Mouse (Mus musculus): Measurements from ENCODE around the gene Chd3. TPM values are rescaled to one million over a fixed set of nuclear protein-coding genes. Genes with fewer than 3 reads are reported as not detected.
A peak's percentile ranks its signal among the peaks of the same experiment; 100 is the strongest.

Chd3 gene
- polyA plus RNA-seq, 1 experiment from 2014 or later, result 68.0 TPM

DNA sequence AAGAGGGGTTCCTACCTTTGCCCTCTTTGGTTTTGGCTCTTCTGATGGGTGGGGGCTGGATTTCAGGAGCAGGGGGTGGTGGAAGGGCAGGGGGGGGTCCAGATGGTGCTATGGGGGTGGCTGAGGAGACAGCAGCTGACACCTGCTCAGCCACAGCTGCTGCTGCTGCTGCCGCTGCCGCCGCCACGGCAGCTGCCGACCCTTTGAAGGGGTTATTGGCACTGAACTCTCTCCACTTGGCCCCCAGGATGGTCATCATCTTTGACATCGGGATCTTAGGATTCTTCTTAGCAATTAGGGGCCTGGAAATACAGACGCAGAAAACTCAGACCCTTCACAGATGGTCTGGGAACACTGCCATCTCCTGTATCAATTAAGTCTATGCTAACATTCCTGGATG, 7.2 kb downstream of the Chd3 start:
- Histone ChIP-seq H3K27ac (ENCODE audit: low read depth, low read length) (no peak overlapping the region), H3K9ac (ENCODE audit: low read depth, low read length) (no peak overlapping the region), H3K4me1 (ENCODE audit: control insufficient read depth, insufficient read depth, low read depth, low read length) (peaks cover 22% of the 10 kb centered on the region), H3K4me3 (ENCODE audit: low read length) (no peak overlapping the region), H3K4me2 (ENCODE audit: low read length) (no peak overlapping the region), H3K9me3 (ENCODE audit: control insufficient read depth, low read length) (no peaks in the 10 kb centered on the region), H3K27me3 (replicated peaks; ENCODE audit: control insufficient read depth, insufficient read depth, low read length) (no peaks in the 10 kb centered on the region), H3K36me3 (ENCODE audit: control insufficient read depth, insufficient read depth, low read length) (peaks cover 55% of the 10 kb centered on the region)
- no peak for ATAC-seq
- WGBS, result 58% methylated on average over 7 of the region's 7 CpGs

DNA sequence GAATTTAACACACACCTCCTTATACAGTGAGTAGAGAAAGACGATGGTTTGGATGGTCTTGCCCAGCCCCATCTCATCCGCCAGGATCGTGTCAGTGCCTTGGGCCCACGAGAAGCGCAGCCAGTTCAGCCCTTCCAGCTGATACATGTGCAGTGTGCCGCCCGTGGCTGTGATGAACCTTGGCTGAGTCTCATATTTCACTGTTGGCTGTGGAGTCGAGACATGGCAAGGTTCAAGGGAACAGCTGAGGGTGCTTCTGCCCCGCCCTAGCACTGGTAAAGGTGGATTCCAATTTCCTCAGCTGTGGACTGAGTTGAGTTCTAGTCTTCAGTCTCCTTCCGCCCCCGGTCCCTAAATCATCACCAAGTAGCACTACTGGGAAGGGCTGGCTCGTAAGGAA, 11.5 kb downstream of the Chd3 start:
- ATAC-seq, result no peak

DNA sequence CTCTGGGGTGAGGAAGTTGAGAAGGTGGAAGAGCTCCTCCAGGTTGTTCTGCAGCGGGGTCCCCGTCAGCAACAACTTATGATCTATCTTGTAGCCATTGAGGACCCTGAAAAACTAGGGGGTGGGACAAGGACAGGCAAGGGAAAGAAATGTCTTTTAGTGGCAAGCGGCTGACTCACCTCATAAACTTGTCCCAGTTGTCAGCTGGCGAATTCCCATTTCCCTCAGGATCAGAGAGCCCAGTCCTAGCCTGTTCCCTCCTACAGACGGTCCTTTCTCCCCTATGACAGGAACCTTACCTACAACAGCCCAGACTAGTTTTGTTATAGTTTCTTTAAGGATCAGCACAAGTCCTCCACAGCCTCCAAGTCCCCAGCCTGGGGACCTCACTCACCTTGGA, 12.7 kb downstream of the Chd3 start:
- no peaks in the 10 kb centered on the region for H3K9me3 ChIP-seq (ENCODE audit: control insufficient read depth, low read length)
- peaks cover 81% of the 10 kb centered on the region for H3K36me3 ChIP-seq (ENCODE audit: control insufficient read depth, insufficient read depth, low read length)
- no peak overlapping the region for H3K9ac ChIP-seq (ENCODE audit: low read depth, low read length)
- H3K4me2 ChIP-seq (ENCODE audit: low read length), result no peak overlapping the region
- no peak overlapping the region for H3K4me3 ChIP-seq (ENCODE audit: low read length)
- WGBS, result 95% methylated on average over 5 of the region's 5 CpGs
- H3K4me1 ChIP-seq (ENCODE audit: control insufficient read depth, insufficient read depth, low read depth, low read length), result no peaks in the 10 kb centered on the region
- H3K27ac ChIP-seq (ENCODE audit: low read depth, low read length), result no peak overlapping the region
- no peaks in the 10 kb centered on the region for H3K27me3 ChIP-seq (replicated peaks; ENCODE audit: control insufficient read depth, insufficient read depth, low read length)
- no peak for ATAC-seq

More for the DNA sequence above, 11.5 kb downstream of the Chd3 start:
- WGBS, result 90% methylated on average over 12 of the region's 12 CpGs
- H3K4me2 ChIP-seq (ENCODE audit: low read length), result no peak overlapping the region
- H3K9ac ChIP-seq (ENCODE audit: low read depth, low read length), result no peak overlapping the region
- H3K9me3 ChIP-seq (ENCODE audit: control insufficient read depth, low read length), result no peaks in the 10 kb centered on the region
- H3K27ac ChIP-seq (ENCODE audit: low read depth, low read length), result no peak overlapping the region
- H3K36me3 ChIP-seq (ENCODE audit: control insufficient read depth, insufficient read depth, low read length), result peaks cover 86% of the 10 kb centered on the region
- H3K4me3 ChIP-seq (ENCODE audit: low read length), result no peak overlapping the region
- H3K27me3 ChIP-seq (replicated peaks; ENCODE audit: control insufficient read depth, insufficient read depth, low read length), result no peaks in the 10 kb centered on the region
- H3K4me1 ChIP-seq (ENCODE audit: control insufficient read depth, insufficient read depth, low read depth, low read length), result no peaks in the 10 kb centered on the region

- H3K9ac ChIP-seq (ENCODE audit: low read depth, low read length), result no peak overlapping the region
- no peak overlapping the region for H3K27ac ChIP-seq (ENCODE audit: low read depth, low read length)
- no peak for ATAC-seq
- H3K4me3 ChIP-seq (ENCODE audit: low read length), result no peak overlapping the region
- no peaks in the 10 kb centered on the region for H3K27me3 ChIP-seq (replicated peaks; ENCODE audit: control insufficient read depth, insufficient read depth, low read length)
- no peaks in the 10 kb centered on the region for H3K9me3 ChIP-seq (ENCODE audit: control insufficient read depth, low read length)
- H3K36me3 ChIP-seq (ENCODE audit: control insufficient read depth, insufficient read depth, low read length), result peaks cover 51% of the 10 kb centered on the region
- peaks cover 7% of the 10 kb centered on the region for H3K4me1 ChIP-seq (ENCODE audit: control insufficient read depth, insufficient read depth, low read depth, low read length)
- WGBS, result 87% methylated on average over 25 of the region's 26 CpGs
- H3K4me2 ChIP-seq (ENCODE audit: low read length), result no peak overlapping the region
Measured at GRCm38 (mm10) chr11:69346441-69346840, 22.8 kb downstream of the Chd3 start.

GRCm38 (mm10) chr11:69340161-69341131, 28.8 kb downstream of the Chd3 start, which contains the start of gene Rnf227:
TSS of gene Rnf227 (plus strand) at chr11:69340461.
- Histone ChIP-seq H3K27ac (ENCODE audit: low read depth, low read length) (peak within 1 kb of the TSS; percentile 96), H3K27me3 (replicated peaks; ENCODE audit: control insufficient read depth, insufficient read depth, low read length) (no peaks in the 10 kb centered on the region), H3K4me1 (ENCODE audit: control insufficient read depth, insufficient read depth, low read depth, low read length) (peaks cover 18% of the 10 kb centered on the region), H3K4me3 (ENCODE audit: low read length) (peak within 1 kb of the TSS; percentile 73), H3K4me2 (ENCODE audit: low read length) (peak within 1 kb of the TSS; percentile 77), H3K9me3 (ENCODE audit: control insufficient read depth, low read length) (no peaks in the 10 kb centered on the region), H3K36me3 (ENCODE audit: control insufficient read depth, insufficient read depth, low read length) (peaks cover 16% of the 10 kb centered on the region), H3K9ac (ENCODE audit: low read depth, low read length) (peak within 1 kb of the TSS; percentile 88)
- ATAC-seq, result peak; percentile 91
- 1% methylated on average over 87 of the region's 99 CpGs for WGBS

DNA sequence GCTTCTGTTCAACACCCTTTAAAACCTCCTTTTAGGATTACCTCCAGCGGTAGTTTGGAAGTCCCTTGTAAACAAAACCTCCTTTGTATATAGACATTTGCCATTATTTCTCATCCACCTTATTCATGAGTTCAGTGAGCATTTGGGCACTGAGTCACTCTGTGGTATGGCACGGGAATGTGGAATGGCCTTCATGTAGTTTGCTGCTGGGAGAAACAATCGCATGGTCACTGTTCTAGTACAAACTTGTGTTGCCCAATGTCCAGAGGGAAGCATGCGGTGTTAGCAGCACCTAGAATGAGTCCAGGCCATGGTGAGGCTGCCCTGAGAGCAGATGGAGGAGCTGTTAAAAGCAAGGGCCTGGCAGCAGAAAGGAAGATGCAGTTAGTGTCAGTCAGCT, 34.4 kb downstream of the Chd3 start:
- Histone ChIP-seq H3K4me3 (ENCODE audit: low read length) (no peak overlapping the region), H3K27me3 (replicated peaks; ENCODE audit: control insufficient read depth, insufficient read depth, low read length) (no peaks in the 10 kb centered on the region), H3K4me1 (ENCODE audit: control insufficient read depth, insufficient read depth, low read depth, low read length) (peaks cover 12% of the 10 kb centered on the region), H3K4me2 (ENCODE audit: low read length) (no peak overlapping the region), H3K9me3 (ENCODE audit: control insufficient read depth, low read length) (no peaks in the 10 kb centered on the region), H3K9ac (ENCODE audit: low read depth, low read length) (no peak overlapping the region), H3K36me3 (ENCODE audit: control insufficient read depth, insufficient read depth, low read length) (no peaks in the 10 kb centered on the region), H3K27ac (ENCODE audit: low read depth, low read length) (no peak overlapping the region)
- 77% methylated on average over 4 of the region's 4 CpGs for WGBS
- no peak for ATAC-seq

DNA sequence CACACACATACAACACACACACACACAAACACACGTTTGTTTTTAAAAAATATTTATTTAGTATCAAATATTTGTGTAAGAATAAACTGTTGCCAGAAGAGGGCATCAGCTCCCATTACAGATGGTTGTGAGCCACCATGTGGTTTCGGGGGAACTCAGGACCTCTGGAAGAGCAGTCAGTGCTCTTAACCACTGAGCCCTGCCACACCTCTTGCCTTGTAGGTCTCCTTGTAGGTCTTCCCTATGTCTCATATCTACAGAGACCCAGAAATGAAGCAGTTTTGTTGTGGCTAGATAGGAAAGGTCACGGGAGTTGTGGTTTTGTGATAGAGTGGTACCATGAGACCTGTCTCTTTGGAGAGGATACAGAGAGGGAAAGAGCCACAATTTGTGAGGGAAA, 35.3 kb downstream of the Chd3 start:
- Histone ChIP-seq H3K4me1 (ENCODE audit: control insufficient read depth, insufficient read depth, low read depth, low read length) (peaks cover 11% of the 10 kb centered on the region), H3K4me3 (ENCODE audit: low read length) (no peak overlapping the region), H3K9me3 (ENCODE audit: control insufficient read depth, low read length) (no peaks in the 10 kb centered on the region), H3K9ac (ENCODE audit: low read depth, low read length) (no peak overlapping the region), H3K36me3 (ENCODE audit: control insufficient read depth, insufficient read depth, low read length) (no peaks in the 10 kb centered on the region), H3K27ac (ENCODE audit: low read depth, low read length) (no peak overlapping the region), H3K27me3 (replicated peaks; ENCODE audit: control insufficient read depth, insufficient read depth, low read length) (no peaks in the 10 kb centered on the region), H3K4me2 (ENCODE audit: low read length) (no peak overlapping the region)
- 60% methylated on average over 3 of the region's 3 CpGs for WGBS
- no peak for ATAC-seq

- Histone ChIP-seq H3K36me3 (ENCODE audit: control insufficient read depth, insufficient read depth, low read length) (no peaks in the 10 kb centered on the region), H3K27me3 (replicated peaks; ENCODE audit: control insufficient read depth, insufficient read depth, low read length) (no peaks in the 10 kb centered on the region), H3K27ac (ENCODE audit: low read depth, low read length) (0 out of 2 replicates have a peak overlapping the region, but pooled peaks have one; percentile 78), H3K9me3 (ENCODE audit: control insufficient read depth, low read length) (no peaks in the 10 kb centered on the region), H3K4me3 (ENCODE audit: low read length) (no peak overlapping the region), H3K4me2 (ENCODE audit: low read length) (peak overlapping the region; percentile 70), H3K9ac (ENCODE audit: low read depth, low read length) (0 out of 2 replicates have a peak overlapping the region, but pooled peaks have one; percentile 68), H3K4me1 (ENCODE audit: control insufficient read depth, insufficient read depth, low read depth, low read length) (peaks cover 11% of the 10 kb centered on the region)
- ATAC-seq, result no peak
- WGBS, result 40% methylated on average over 8 of the region's 8 CpGs
Measured at GRCm38 (mm10) chr11:69332713-69333253, 36.4 kb downstream of the Chd3 start.

- Histone ChIP-seq H3K4me3 (ENCODE audit: low read length) (peak overlapping the region; percentile 49), H3K9me3 (ENCODE audit: control insufficient read depth, low read length) (no peaks in the 10 kb centered on the region), H3K4me2 (ENCODE audit: low read length) (peak overlapping the region; percentile 70), H3K27ac (ENCODE audit: low read depth, low read length) (peak overlapping the region; percentile 78), H3K9ac (ENCODE audit: low read depth, low read length) (peak overlapping the region; percentile 68), H3K36me3 (ENCODE audit: control insufficient read depth, insufficient read depth, low read length) (no peaks in the 10 kb centered on the region), H3K27me3 (replicated peaks; ENCODE audit: control insufficient read depth, insufficient read depth, low read length) (no peaks in the 10 kb centered on the region), H3K4me1 (ENCODE audit: control insufficient read depth, insufficient read depth, low read depth, low read length) (peaks cover 12% of the 10 kb centered on the region)
- WGBS, result 1% methylated on average over 24 of the region's 24 CpGs
- ATAC-seq, result peak; percentile 85
Measured at GRCm38 (mm10) chr11:69331929-69332405, 37.2 kb downstream of the Chd3 start.

All from hindbrain, embryonic 16.5 days (tissue).